Mouse (Mus musculus) lung, embryonic 14.5 days (tissue): Measurements from ENCODE around the gene Tmem108. TPM values are rescaled to one million over a fixed set of nuclear protein-coding genes. Genes with fewer than 3 reads are reported as not detected.

ENCODE experiments used
- ATAC-seq: fragments of 200-750 bp; cut with Nextera tagmentation; 2 replicates; pipeline ENCODE4 v1.8.0; 2017; ENCODE audit warnings: mild to moderate bottlenecking, moderate TSS enrichment, moderate library complexity; ENCODE audit not compliant: insufficient read depth
- DNase-seq: peaks from one replicate; pipeline ENCODE4 v3.0.0-alpha.2; 2015
- H3K27ac ChIP-seq: fragments of 300-500 bp; sonication (generic); 2 replicates; pipeline ENCODE4 v1.5.1; 2014; ENCODE audit warnings: low read depth, mild to moderate bottlenecking, moderate library complexity
- H3K27me3 ChIP-seq: fragments of 300-500 bp; sonication (generic); 2 replicates; pipeline ENCODE4 v1.6.1; 2014; ENCODE audit warnings: low read length, control low read depth; ENCODE audit not compliant: insufficient read depth
- H3K36me3 ChIP-seq: fragments of 300-500 bp; sonication (generic); 2 replicates; pipeline ENCODE4 v1.6.1; 2014; ENCODE audit warnings: control low read depth; ENCODE audit not compliant: insufficient read depth
- H3K4me1 ChIP-seq: fragments of 300-500 bp; sonication (generic); 2 replicates; pipeline ENCODE4 v1.6.1; 2014; ENCODE audit warnings: antibody characterized with exemption, control low read depth; ENCODE audit not compliant: insufficient read depth
- H3K4me2 ChIP-seq: fragments of 300-500 bp; sonication (generic); 2 replicates; pipeline ENCODE4 v1.6.1; 2014; ENCODE audit warnings: mild to moderate bottlenecking
- H3K4me3 ChIP-seq: fragments of 300-500 bp; sonication (generic); 2 replicates; pipeline ENCODE4 v1.5.1; 2014; ENCODE audit warnings: low read depth, low read length
- H3K9ac ChIP-seq: fragments of 300-500 bp; sonication (generic); 2 replicates; pipeline ENCODE4 v1.6.1; 2014
- H3K9me3 ChIP-seq: fragments of 300-500 bp; sonication (generic); 2 replicates; pipeline ENCODE4 v1.6.1; 2016; ENCODE audit warnings: low read depth, low read length, control low read depth
- CTCF ChIP-seq: IDR thresholded peaks from 2 replicates; pipeline ENCODE4 v1.5.1; 2016; ENCODE audit warnings: antibody characterized with exemption, low read depth
- WGBS: fragments of 180-500 bp; shearing (Covaris S2); extraction: QIAGEN DNeasy Blood & Tissue Kit; methylation state at CpG from one replicate; pipeline ENCODE4 v1.1.7; 2014; 5-methylcytosine and 5-hydroxymethylcytosine counted together
- polyA plus RNA-seq: library from polyadenylated mRNA; unstranded; fragments of >200 nt; fragmentation: Nextera tagmentation; extraction: Ambion mirVana; gene quantifications from 2 replicates; pipeline ENCODE4 v1.2.1, GENCODE M21; 2014

The Tmem108 gene
- polyA plus RNA-seq, 1 experiment from 2014 or later: 16.0 TPM

GRCm38 (mm10) chr9:103750491-103750890 is 11.1 kb downstream of the Tmem108 start:
- H3K4me1 ChIP-seq: no peaks in the 10 kb centered on the region

GRCm38 (mm10) chr9:103746598-103746997 is 15.0 kb downstream of the Tmem108 start:
- no peaks in the 10 kb centered on the region for H3K36me3 ChIP-seq
- H3K4me3 ChIP-seq: no peak overlapping the region
- 79% methylated on average over 5 of the region's 5 CpGs for WGBS
- H3K9me3 ChIP-seq: no peaks in the 10 kb centered on the region
- DNase-seq: no peak
- no peaks in the 10 kb centered on the region for H3K4me1 ChIP-seq
- no peak for ATAC-seq
- H3K4me2 ChIP-seq: no peak overlapping the region
- no peak for TF ChIP-seq CTCF
- H3K27ac ChIP-seq: no peak overlapping the region
- H3K9ac ChIP-seq: no peak overlapping the region
- no peaks in the 10 kb centered on the region for H3K27me3 ChIP-seq

More at GRCm38 (mm10) chr9:103750491-103750890, 11.1 kb downstream of the Tmem108 start:
- TF ChIP-seq CTCF: no peak
- no peaks in the 10 kb centered on the region for H3K9me3 ChIP-seq
- no peak overlapping the region for H3K4me2 ChIP-seq
- no peak overlapping the region for H3K4me3 ChIP-seq
- no peak overlapping the region for H3K9ac ChIP-seq
- DNase-seq (no peak), ATAC-seq (no peak)
- no peaks in the 10 kb centered on the region for H3K27me3 ChIP-seq
- no peaks in the 10 kb centered on the region for H3K36me3 ChIP-seq
- no peak overlapping the region for H3K27ac ChIP-seq
- WGBS: 80% methylated on average over 9 of the region's 9 CpGs

- no peaks in the 10 kb centered on the region for H3K36me3 ChIP-seq
- TF ChIP-seq CTCF: no peak
- no peaks in the 10 kb centered on the region for H3K27me3 ChIP-seq
- no peak overlapping the region for H3K27ac ChIP-seq
- ATAC-seq: no peak
- no peaks in the 10 kb centered on the region for H3K9me3 ChIP-seq
- H3K4me1 ChIP-seq: no peaks in the 10 kb centered on the region
- H3K9ac ChIP-seq: no peak overlapping the region
- H3K4me3 ChIP-seq: no peak overlapping the region
- no peak overlapping the region for H3K4me2 ChIP-seq
- WGBS: 33% methylated on average over 12 of the region's 12 CpGs
- no peak for DNase-seq
These were observed 21.5 kb downstream of the Tmem108 start for GRCm38 (mm10) chr9:103740145-103740544.

DNA sequence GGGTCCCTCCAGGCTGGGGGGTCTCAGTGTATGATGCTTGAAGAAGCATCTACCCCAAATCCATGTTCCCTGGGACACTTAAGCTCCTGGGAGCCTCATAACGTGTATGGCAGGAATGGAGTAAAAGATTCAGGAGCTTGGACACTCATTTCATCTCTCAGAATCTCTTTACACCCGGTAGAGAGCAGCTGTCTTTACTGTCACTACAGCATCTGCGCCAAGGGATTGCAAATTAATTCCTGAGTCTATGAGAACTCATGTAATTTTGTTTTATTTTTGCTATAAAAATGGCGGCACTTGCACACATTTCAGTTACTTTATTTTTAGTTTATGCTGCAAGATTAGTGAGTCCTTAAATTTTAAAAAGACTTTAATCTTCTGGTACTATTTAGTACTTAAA is 22.6 kb downstream of the Tmem108 start:
- H3K4me2 ChIP-seq: no peak overlapping the region
- H3K9me3 ChIP-seq: no peaks in the 10 kb centered on the region
- ATAC-seq (no peak), DNase-seq (no peak)
- H3K4me3 ChIP-seq: no peak overlapping the region
- 86% methylated on average over 4 of the region's 4 CpGs for WGBS
- H3K36me3 ChIP-seq: no peaks in the 10 kb centered on the region
- H3K4me1 ChIP-seq: no peaks in the 10 kb centered on the region
- H3K27ac ChIP-seq: no peak overlapping the region
- H3K9ac ChIP-seq: no peak overlapping the region
- no peaks in the 10 kb centered on the region for H3K27me3 ChIP-seq
- no peak for TF ChIP-seq CTCF

DNA sequence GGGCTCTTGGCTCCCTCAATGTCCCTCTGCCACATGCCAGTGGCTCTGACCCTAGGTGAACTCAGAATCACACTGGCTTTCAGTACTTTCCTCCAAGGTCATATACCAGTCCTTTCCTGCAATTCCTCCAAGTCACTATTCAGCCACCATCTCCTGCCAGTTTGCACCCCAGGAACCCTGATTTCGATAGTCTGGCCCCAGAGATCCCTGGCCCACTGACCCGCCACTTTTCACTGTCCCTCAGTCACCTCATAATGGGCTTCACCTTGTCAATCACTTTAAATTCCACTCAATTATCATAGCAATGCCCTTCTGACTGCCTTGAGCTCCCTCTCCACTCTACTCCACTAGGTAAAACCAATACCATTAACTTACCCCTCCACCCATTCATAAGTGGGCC is 31.9 kb downstream of the Tmem108 start:
- Histone ChIP-seq H3K27me3 (no peaks in the 10 kb centered on the region), H3K27ac (no peak overlapping the region), H3K9ac (no peak overlapping the region), H3K4me2 (no peak overlapping the region), H3K4me3 (no peak overlapping the region), H3K9me3 (no peaks in the 10 kb centered on the region), H3K4me1 (no peaks in the 10 kb centered on the region), H3K36me3 (no peaks in the 10 kb centered on the region)
- ATAC-seq (no peak), DNase-seq (no peak)
- 78% methylated on average over 2 of the region's 2 CpGs for WGBS
- TF ChIP-seq CTCF: no peak

GRCm38 (mm10) chr9:103726751-103727462 is 34.7 kb downstream of the Tmem108 start:
- Histone ChIP-seq H3K9ac (no peak overlapping the region), H3K36me3 (no peaks in the 10 kb centered on the region), H3K27ac (no peak overlapping the region), H3K4me3 (no peak overlapping the region), H3K27me3 (no peaks in the 10 kb centered on the region), H3K4me2 (no peak overlapping the region), H3K4me1 (no peaks in the 10 kb centered on the region), H3K9me3 (no peaks in the 10 kb centered on the region)
- ATAC-seq (no peak), DNase-seq (no peak)
- TF ChIP-seq CTCF: no peak
- 80% methylated on average over 16 of the region's 16 CpGs for WGBS

- no peak overlapping the region for H3K27ac ChIP-seq
- H3K27me3 ChIP-seq: no peaks in the 10 kb centered on the region
- H3K9ac ChIP-seq: no peak overlapping the region
- no peak overlapping the region for H3K4me3 ChIP-seq
- DNase-seq: no peak
- 69% methylated on average over 7 of the region's 7 CpGs for WGBS
- H3K36me3 ChIP-seq: no peaks in the 10 kb centered on the region
- no peak overlapping the region for H3K4me2 ChIP-seq
- no peaks in the 10 kb centered on the region for H3K9me3 ChIP-seq
- ATAC-seq: no peak
- no peaks in the 10 kb centered on the region for H3K4me1 ChIP-seq
- TF ChIP-seq CTCF: no peak
These were observed 36.1 kb downstream of the Tmem108 start for GRCm38 (mm10) chr9:103725497-103725896.

- Histone ChIP-seq H3K27ac (no peak overlapping the region), H3K4me1 (no peaks in the 10 kb centered on the region), H3K9me3 (no peaks in the 10 kb centered on the region), H3K27me3 (no peaks in the 10 kb centered on the region), H3K9ac (no peak overlapping the region), H3K4me3 (no peak overlapping the region), H3K4me2 (no peak overlapping the region), H3K36me3 (no peaks in the 10 kb centered on the region)
- DNase-seq: no peak
- TF ChIP-seq CTCF: no peak
- ATAC-seq: no peak
- 83% methylated on average over 3 of the region's 3 CpGs for WGBS
These were observed 40.2 kb downstream of the Tmem108 start for GRCm38 (mm10) chr9:103721486-103721885.
